Mouse (Mus musculus) CH12.LX (cell line): Measurements from ENCODE around the gene Lrp4. TPM values are rescaled to one million over a fixed set of nuclear protein-coding genes. Genes with fewer than 3 reads are reported as not detected.

Source experiments
- DNase-seq: peaks from one replicate; pipeline ENCODE4 v3.0.0-alpha.2; 2013; ENCODE audit errors: extremely low read depth
- H3K27ac ChIP-seq: 2 replicates; pipeline ENCODE4 v1.5.1; 2012; ENCODE audit warnings: low read depth, mild to moderate bottlenecking, control low read depth, moderate library complexity; ENCODE audit not compliant: insufficient read depth
- H3K27me3 ChIP-seq: replicated peaks from 2 replicates; pipeline ENCODE3; 2012; ENCODE audit warnings: inconsistent platforms
- H3K36me3 ChIP-seq, 2 experiments: replicated peaks in 1 of 2; 2 replicates each; pipeline versions ENCODE3 to v1.6.1; 2012; ENCODE audit warnings: inconsistent platforms in 1 of 2, low read length in 1 of 2, mild to moderate bottlenecking in 1 of 2, mixed read lengths in 1 of 2, moderate library complexity in 1 of 2; ENCODE audit not compliant: control insufficient read depth in 1 of 2, insufficient read depth in 1 of 2
- H3K4me1 ChIP-seq, 2 experiments: 2 replicates each; pipeline ENCODE4 v1.6.1; 2012; ENCODE audit warnings: inconsistent platforms in 1 of 2, moderate library complexity in 1 of 2; ENCODE audit not compliant: insufficient read depth in 2 of 2, control insufficient read depth in 1 of 2
- H3K4me2 ChIP-seq: 2 replicates; pipeline ENCODE4 v1.6.1; 2012; ENCODE audit warnings: low read depth, mild to moderate bottlenecking, control low read depth; ENCODE audit not compliant: poor library complexity, insufficient read depth, severe bottlenecking
- H3K4me3 ChIP-seq, 3 experiments: fragments of 150-350 bp in 1 of 3; sonication (generic) in 1 of 3; replicated peaks in 1 of 3; 2 replicates each; pipeline versions ENCODE3 to v1.5.1; 2011 to 2012; ENCODE audit warnings: low read depth in 2 of 3, low read length in 2 of 3, mild to moderate bottlenecking in 2 of 3, moderate library complexity in 2 of 3, control low read depth in 1 of 3, improper control_type of control experiment in 1 of 3, inconsistent platforms in 1 of 3, mixed read lengths in 1 of 3; ENCODE audit not compliant: poor library complexity in 1 of 3
- H3K79me2 ChIP-seq: replicated peaks from 2 replicates; pipeline ENCODE4 v1.6.1; 2012; ENCODE audit warnings: mild to moderate bottlenecking, moderate library complexity; ENCODE audit not compliant: control insufficient read depth, poor library complexity, insufficient read depth, severe bottlenecking; ENCODE audit errors: extremely low read depth
- H3K9ac ChIP-seq: 2 replicates; pipeline ENCODE4 v1.6.1; 2012; ENCODE audit warnings: low read depth, mild to moderate bottlenecking, control low read depth, moderate library complexity; ENCODE audit not compliant: insufficient read depth
- H3K9me3 ChIP-seq: replicated peaks from 2 replicates; pipeline ENCODE3; 2012; ENCODE audit warnings: low read length, inconsistent platforms, mixed read lengths
- CHD2 ChIP-seq: IDR thresholded peaks from 2 replicates; pipeline ENCODE4 v1.6.1; 2011; ENCODE audit warnings: low read length, improper control_type of control experiment
- CTCF ChIP-seq, 2 experiments: IDR thresholded peaks in 1 of 2; conservative IDR thresholded peaks in 1 of 2; 2 replicates each; pipeline ENCODE4 v1.5.1; 2011 to 2012; ENCODE audit warnings: low read depth in 2 of 2, low read length in 2 of 2, improper control_type of control experiment in 1 of 2, inconsistent platforms in 1 of 2, mild to moderate bottlenecking in 1 of 2, moderate library complexity in 1 of 2
- E2F4 ChIP-seq: IDR thresholded peaks from 2 replicates; pipeline ENCODE4 v1.6.1; 2011; ENCODE audit warnings: low read depth, low read length, improper control_type of control experiment; ENCODE audit not compliant: insufficient replicate concordance
- GABPA ChIP-seq: IDR thresholded peaks from 2 replicates; pipeline ENCODE4 v1.6.1; 2012; ENCODE audit warnings: low read depth, low read length, improper control_type of control experiment, inconsistent platforms; ENCODE audit not compliant: insufficient replicate concordance
- HCFC1 ChIP-seq: IDR thresholded peaks from 2 replicates; pipeline ENCODE4 v1.6.1; 2012; ENCODE audit warnings: low read depth, mild to moderate bottlenecking, inconsistent platforms, low read length, improper control_type of control experiment
- JUN ChIP-seq: IDR thresholded peaks from 2 replicates; pipeline ENCODE4 v1.6.1; 2011; ENCODE audit warnings: low read depth, mild to moderate bottlenecking, low read length, improper control_type of control experiment, moderate library complexity; ENCODE audit not compliant: insufficient read depth
- KAT2A ChIP-seq: IDR thresholded peaks from 2 replicates; pipeline ENCODE4 v1.6.1; 2012; ENCODE audit warnings: low read length, improper control_type of control experiment, inconsistent platforms; ENCODE audit not compliant: insufficient replicate concordance
- MAFK ChIP-seq: IDR thresholded peaks from 2 replicates; pipeline ENCODE4 v1.6.1; 2011; ENCODE audit warnings: low read length, improper control_type of control experiment; ENCODE audit not compliant: insufficient replicate concordance
- MXI1 ChIP-seq: IDR thresholded peaks from 2 replicates; pipeline ENCODE4 v1.6.1; 2011; ENCODE audit warnings: mild to moderate bottlenecking, low read depth, low read length, improper control_type of control experiment
- MYC ChIP-seq: IDR thresholded peaks from 2 replicates; pipeline ENCODE4 v1.6.1; 2011; ENCODE audit warnings: low read depth, mild to moderate bottlenecking, improper control_type of control experiment, low read length
- NELFE ChIP-seq: IDR thresholded peaks from 2 replicates; pipeline ENCODE4 v1.6.1; 2011; ENCODE audit warnings: low read depth, low read length, improper control_type of control experiment
- NRF1 ChIP-seq: IDR thresholded peaks from 2 replicates; pipeline ENCODE4 v1.6.1; 2014; ENCODE audit warnings: low read depth, mild to moderate bottlenecking, inconsistent platforms, low read length, improper control_type of control experiment, moderate library complexity
- PAX5 ChIP-seq: IDR thresholded peaks from 2 replicates; pipeline ENCODE4 v1.6.1; 2012; ENCODE audit warnings: low read length, inconsistent platforms, mixed read lengths
- POLR2A ChIP-seq: IDR thresholded peaks from 2 replicates; pipeline ENCODE4 v1.6.1; 2011; ENCODE audit warnings: low read depth, mild to moderate bottlenecking, improper control_type of control experiment, low read length
- POLR2AphosphoS2 ChIP-seq: IDR thresholded peaks from 2 replicates; pipeline ENCODE4 v1.6.1; 2011; ENCODE audit warnings: low read depth, low read length, improper control_type of control experiment
- RAD21 ChIP-seq: IDR thresholded peaks from 2 replicates; pipeline ENCODE4 v1.6.1; 2011; ENCODE audit warnings: low read depth, mild to moderate bottlenecking, low read length, improper control_type of control experiment, moderate library complexity
- RCOR1 ChIP-seq: conservative IDR thresholded peaks from 2 replicates; pipeline ENCODE4 v1.6.1; 2012; ENCODE audit warnings: low read depth, mild to moderate bottlenecking, inconsistent platforms, low read length, improper control_type of control experiment
- SIN3A ChIP-seq: IDR thresholded peaks from 2 replicates; pipeline ENCODE4 v1.6.1; 2012; ENCODE audit warnings: low read length, improper control_type of control experiment, inconsistent platforms
- SMC3 ChIP-seq: IDR thresholded peaks from 2 replicates; pipeline ENCODE4 v1.6.1; 2011; ENCODE audit warnings: low read depth, low read length, improper control_type of control experiment
- TBP ChIP-seq: conservative IDR thresholded peaks from 2 replicates; pipeline ENCODE4 v1.6.1; 2011; ENCODE audit warnings: low read depth, low read length, improper control_type of control experiment
- TCF12 ChIP-seq: IDR thresholded peaks from 2 replicates; pipeline ENCODE4 v1.6.1; 2014; ENCODE audit warnings: low read depth, mild to moderate bottlenecking, inconsistent platforms, low read length, improper control_type of control experiment
- UBTF ChIP-seq: IDR thresholded peaks from 2 replicates; pipeline ENCODE4 v1.6.1; 2012; ENCODE audit warnings: low read depth, mild to moderate bottlenecking, inconsistent platforms, low read length, improper control_type of control experiment, moderate library complexity
- USF1 ChIP-seq: IDR thresholded peaks from 2 replicates; pipeline ENCODE4 v1.6.1; 2014; ENCODE audit warnings: low read depth, mild to moderate bottlenecking, inconsistent platforms, low read length, improper control_type of control experiment
- USF2 ChIP-seq: conservative IDR thresholded peaks from 2 replicates; pipeline ENCODE4 v1.6.1; 2011; ENCODE audit warnings: low read depth, low read length, improper control_type of control experiment
- ZKSCAN1 ChIP-seq: IDR thresholded peaks from 2 replicates; pipeline ENCODE4 v1.6.1; 2012; ENCODE audit warnings: low read depth, inconsistent platforms, low read length, improper control_type of control experiment, borderline replicate concordance
- dilution Hi-C: fragments of 300-500 bp; cut with MboI; formaldehyde crosslinking; loops from 2 replicates; pipeline ENCODE4 v1.14.3; 2020; ENCODE audit warnings: low sequenced_read_pairs; ENCODE audit not compliant: extremely low pct_unique_long_range_greater_than_20kb, extremely low pct_ligation_motif_present
- in situ Hi-C: fragments of 300-500 bp; cut with MboI; formaldehyde crosslinking; loops from 3 replicates; pipeline ENCODE4 v1.14.3; 2019; ENCODE audit warnings: low sequenced_read_pairs, low pct_ligation_motif_present, low pct_unique_long_range_greater_than_20kb, mixed read lengths
- polyA plus RNA-seq: library from polyadenylated mRNA; unstranded; fragments of >175 nt; gene quantifications from 2 replicates; pipeline ENCODE4 v1.2.1, GENCODE M21; 2012; ENCODE audit warnings: low read depth; ENCODE audit not compliant: insufficient read length
- total RNA-seq, 2 experiments: library from RNA; depleted of rRNA; stranded (reverse); fragments of 300-350 nt in 1 of 2; fragments of >200 nt in 1 of 2; gene quantifications; 2 replicates each; pipeline ENCODE4 v1.2.3; 2012 to 2014

The Lrp4 gene
- total and polyA plus RNA-seq, 3 experiments, result 0.91 to 5.9 (median 1.0) TPM

GRCm38 (mm10) chr2:91492071-91492635 is 34.8 kb downstream of the Lrp4 start:
- Histone ChIP-seq H3K4me2 (no peak overlapping the region), H3K9ac (no peak overlapping the region), H3K27ac (no peak overlapping the region), H3K36me3 (peaks cover 35 to 40% of the 10 kb centered on the region in 2 experiments), H3K4me1 (no peaks in the 10 kb centered on the region), H3K27me3 (no peaks in the 10 kb centered on the region), H3K79me2 (no peaks in the 10 kb centered on the region), H3K9me3 (no peaks in the 10 kb centered on the region), H3K4me3 (no peak overlapping the region)
- dilution Hi-C loops, result no loop called here
- no peak for DNase-seq
- in situ Hi-C loops, result no loop called here
- TF ChIP-seq USF1 (no peak), NRF1 (no peak), GABPA (no peak), TCF12 (no peak), MXI1 (no peak), POLR2AphosphoS2 (no peak), SMC3 (no peak), CTCF (conservative IDR thresholded peaks at IDR 0.05 in 1 of 2, IDR thresholded peaks at IDR 0.05 in 1 of 2; ENCODE audit: low read depth in 2 of 2, low read length in 2 of 2) (no peak), ZKSCAN1 (no peak), RCOR1 (no peak), POLR2A (no peak), KAT2A (no peak), CHD2 (no peak), SIN3A (no peak), MYC (no peak), E2F4 (no peak)

DNA sequence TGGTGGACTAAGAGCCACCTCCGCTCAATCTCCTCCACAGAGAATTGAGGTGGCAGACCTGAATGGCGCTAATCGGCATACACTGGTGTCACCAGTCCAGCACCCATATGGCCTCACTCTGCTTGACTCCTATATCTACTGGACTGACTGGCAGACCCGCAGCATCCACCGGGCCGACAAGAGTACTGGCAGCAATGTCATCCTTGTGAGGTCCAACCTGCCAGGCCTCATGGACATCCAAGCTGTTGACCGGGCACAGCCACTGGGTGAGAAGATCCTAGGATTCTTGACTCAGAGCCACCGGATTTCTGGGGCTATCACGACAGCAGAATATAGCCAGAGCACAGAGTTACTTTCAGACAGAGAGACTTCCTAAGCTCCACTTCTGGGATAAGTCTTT is 36.7 kb downstream of the Lrp4 start:
- H3K4me2 ChIP-seq, result no peak overlapping the region
- no peak overlapping the region for H3K9ac ChIP-seq
- DNase-seq, result no peak
- H3K36me3 ChIP-seq, result peaks cover 37 to 39% of the 10 kb centered on the region in 2 experiments
- dilution Hi-C loops, result no loop called here
- no peak overlapping the region for H3K27ac ChIP-seq
- TF ChIP-seq USF2, result no peak
- no peak for TF ChIP-seq SMC3
- TF ChIP-seq GABPA, result no peak
- TF ChIP-seq USF1, result no peak
- no peak for TF ChIP-seq TBP
- no peak for TF ChIP-seq NELFE
- no peak for TF ChIP-seq HCFC1
- no peak for TF ChIP-seq PAX5
- no peak for TF ChIP-seq RAD21
- no peak for TF ChIP-seq TCF12
- no peak for TF ChIP-seq UBTF
- TF ChIP-seq CTCF (conservative IDR thresholded peaks at IDR 0.05 in 1 of 2, IDR thresholded peaks at IDR 0.05 in 1 of 2; ENCODE audit: low read depth in 2 of 2, low read length in 2 of 2), result no peak
- TF ChIP-seq RCOR1, result no peak
- TF ChIP-seq KAT2A, result no peak
- TF ChIP-seq CHD2, result no peak
- no peak for TF ChIP-seq MAFK
- TF ChIP-seq JUN, result no peak
- TF ChIP-seq MXI1, result no peak
- TF ChIP-seq, all 38 proteins: peak for 0
- Histone ChIP-seq H3K4me3 (no peak overlapping the region), H3K79me2 (no peaks in the 10 kb centered on the region), H3K27me3 (no peaks in the 10 kb centered on the region), H3K4me1 (peaks cover 0 to 8% of the 10 kb centered on the region in 2 experiments; a peak in 2 of 4 replicates), H3K9me3 (no peaks in the 10 kb centered on the region)
- in situ Hi-C loops, result no loop called here
